Mouse (Mus musculus) heart, postnatal 0 days (tissue): ENCODE results near the gene Ablim1.

ENCODE experiments used
- CTCF ChIP-seq: IDR thresholded peaks from 2 replicates; pipeline ENCODE4 v1.5.1; 2016; ENCODE audit warnings: antibody characterized with exemption, control low read depth, low read depth
- EP300 ChIP-seq: IDR thresholded peaks from 2 replicates; pipeline ENCODE4 v1.6.1; 2016; ENCODE audit warnings: antibody characterized with exemption, low read depth

- TF ChIP-seq CTCF (no peak), EP300 (no peak)
These were observed 47.9 kb upstream of the Ablim1 start for GRCm38 (mm10) chr19:57362586-57362985.
